Mouse (Mus musculus): ENCODE measurements around the gene Lin7a.

DNA sequence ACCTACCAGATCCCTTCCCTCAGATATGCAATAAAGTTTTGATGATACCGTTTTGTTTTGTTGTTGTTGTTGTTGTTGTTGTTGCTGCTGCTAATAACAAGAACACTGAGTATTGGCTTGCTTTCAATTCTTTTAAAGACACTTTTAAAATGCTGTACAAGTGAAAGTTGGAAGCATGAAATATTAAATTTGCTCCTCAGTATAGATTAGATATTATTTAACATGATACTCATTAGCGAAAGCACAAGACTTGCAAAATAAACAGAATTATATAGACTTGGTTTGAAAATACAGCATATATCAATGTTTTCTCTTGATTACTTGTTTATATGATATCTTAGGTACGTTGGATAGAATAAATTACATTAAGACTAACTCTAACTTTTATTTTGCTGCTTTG lies 47.7 kb upstream of the Lin7a start:
- TF ChIP-seq CTCF (conservative IDR thresholded peaks at IDR 0.05; ENCODE audit: low read length) (no peak), POU5F1 (IDR thresholded peaks at IDR 0.05; ENCODE audit: borderline replicate concordance, low read length) (no peak)
